Mouse (Mus musculus) lung, postnatal 0 days (tissue): ENCODE results near the gene Ptk7. TPM values are rescaled to one million over a fixed set of nuclear protein-coding genes. Genes with fewer than 3 reads are reported as not detected.
A peak's percentile ranks its signal among the peaks of the same experiment; 100 is the strongest.

Source experiments
- ATAC-seq: fragments of 200-750 bp; cut with Nextera tagmentation; 2 replicates; pipeline ENCODE4 v1.8.0; 2017; ENCODE audit warnings: moderate library complexity
- DNase-seq: peaks from one replicate; pipeline ENCODE4 v3.0.0-alpha.2; 2016; ENCODE audit warnings: low spot score
- H3K27ac ChIP-seq: fragments of 300-500 bp; sonication (generic); 2 replicates; pipeline ENCODE4 v1.5.1; 2014; ENCODE audit warnings: antibody characterized with exemption, mild to moderate bottlenecking, low read length, mixed read lengths
- H3K27me3 ChIP-seq: fragments of 300-500 bp; sonication (generic); replicated peaks from 2 replicates; pipeline ENCODE4 v1.6.1; 2014; ENCODE audit warnings: low read length, mixed read lengths; ENCODE audit not compliant: insufficient read depth
- H3K36me3 ChIP-seq: fragments of 300-500 bp; sonication (generic); 2 replicates; pipeline ENCODE4 v1.6.1; 2014; ENCODE audit warnings: low read length, mixed read lengths; ENCODE audit not compliant: insufficient read depth
- H3K4me1 ChIP-seq: fragments of 300-500 bp; sonication (generic); 2 replicates; pipeline ENCODE4 v1.6.1; 2014; ENCODE audit warnings: antibody characterized with exemption, low read depth, low read length, mixed read lengths; ENCODE audit not compliant: insufficient read depth
- H3K4me2 ChIP-seq: fragments of 300-500 bp; sonication (generic); replicated peaks from 2 replicates; pipeline ENCODE4 v1.6.1; 2014; ENCODE audit warnings: low read depth, mild to moderate bottlenecking, low read length, moderate library complexity, mixed read lengths
- H3K4me3 ChIP-seq: fragments of 300-500 bp; sonication (generic); 2 replicates; pipeline ENCODE4 v1.5.1; 2014; ENCODE audit warnings: low read depth, low read length
- H3K9ac ChIP-seq: fragments of 300-500 bp; sonication (generic); replicated peaks from 2 replicates; pipeline ENCODE4 v1.6.1; 2014; ENCODE audit warnings: low read depth, mild to moderate bottlenecking
- H3K9me3 ChIP-seq: fragments of 300-500 bp; sonication (generic); 2 replicates; pipeline ENCODE4 v1.6.1; 2016; ENCODE audit warnings: low read length, mixed read lengths
- CTCF ChIP-seq: IDR thresholded peaks from 2 replicates; pipeline ENCODE4 v1.5.1; 2016; ENCODE audit warnings: antibody characterized with exemption, mild to moderate bottlenecking
- EP300 ChIP-seq: IDR thresholded peaks from 2 replicates; pipeline ENCODE4 v1.6.1; 2016; ENCODE audit warnings: antibody characterized with exemption, mild to moderate bottlenecking, control low read depth
- WGBS: fragments of 180-500 bp; shearing (Covaris S2); extraction: QIAGEN DNeasy Blood & Tissue Kit; methylation state at CpG from one replicate; pipeline ENCODE4 v1.1.7; 2014; 5-methylcytosine and 5-hydroxymethylcytosine counted together
- polyA plus RNA-seq: library from polyadenylated mRNA; unstranded; fragments of >200 nt; fragmentation: Nextera tagmentation; extraction: Ambion mirVana; gene quantifications from 2 replicates; pipeline ENCODE4 v1.2.1, GENCODE M21; 2015

Ptk7 gene
- polyA plus RNA-seq, 1 experiment from 2014 or later, result 75.8 TPM

DNA sequence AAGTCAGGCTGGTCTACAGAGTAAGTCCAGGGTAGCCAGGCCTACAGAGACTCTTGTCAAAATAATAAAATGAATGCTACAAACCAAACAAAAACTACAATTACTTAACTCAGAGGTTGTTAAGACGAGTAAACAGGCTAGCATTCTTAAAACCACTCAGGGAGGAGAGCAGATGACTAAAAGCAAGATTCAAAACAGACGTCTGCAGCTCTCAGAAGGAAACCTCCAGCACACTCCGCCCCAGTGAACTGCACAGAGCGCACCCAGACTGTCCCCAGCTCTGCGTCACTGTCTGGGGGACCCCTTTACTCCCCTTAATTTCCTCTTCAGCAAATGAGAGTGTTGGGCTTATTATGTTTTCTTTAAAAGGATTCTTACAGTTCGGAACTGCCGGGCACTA lies 77.2 kb downstream of the Ptk7 start:
- DNase-seq (no peak), ATAC-seq (no peak)
- Histone ChIP-seq H3K36me3 (peaks cover 27% of the 10 kb centered on the region), H3K4me2 (0 out of 2 replicates have a peak overlapping the region, but pooled peaks have one; percentile 22), H3K27me3 (no peaks in the 10 kb centered on the region), H3K4me3 (no peak overlapping the region), H3K9ac (no peak overlapping the region), H3K9me3 (no peaks in the 10 kb centered on the region), H3K27ac (peak overlapping the region; percentile 85), H3K4me1 (peaks cover 16% of the 10 kb centered on the region)
- TF ChIP-seq EP300, result no peak
- no peak for TF ChIP-seq CTCF
- WGBS, result 77% methylated on average over 7 of the region's 7 CpGs

DNA sequence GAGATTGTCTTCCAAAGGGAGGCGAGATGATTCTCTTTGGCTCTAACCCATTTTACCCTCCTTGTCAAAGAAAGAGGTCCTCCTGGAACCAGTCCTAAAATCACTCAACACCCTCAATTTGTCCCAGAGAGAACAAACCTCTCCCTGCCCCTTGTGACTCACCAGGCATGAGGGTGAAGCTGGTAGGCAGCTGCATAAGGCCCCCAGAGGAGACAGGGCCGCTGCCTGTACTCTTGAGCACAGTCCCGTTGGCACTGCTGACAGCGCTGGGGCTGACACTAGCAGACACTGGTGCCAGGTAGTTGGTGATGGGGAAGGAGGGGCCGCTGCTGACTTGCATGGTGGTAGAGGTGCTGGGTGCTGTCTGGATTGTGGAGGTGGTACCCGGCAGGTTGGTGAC lies 77.9 kb downstream of the Ptk7 start:
- WGBS, result 90% methylated on average over 6 of the region's 6 CpGs
- H3K36me3 ChIP-seq, result peaks cover 27% of the 10 kb centered on the region
- ATAC-seq (no peak), DNase-seq (no peak)
- no peak overlapping the region for H3K9ac ChIP-seq
- H3K4me2 ChIP-seq, result no peak overlapping the region
- no peaks in the 10 kb centered on the region for H3K9me3 ChIP-seq
- no peak overlapping the region for H3K4me3 ChIP-seq
- H3K27ac ChIP-seq, result no peak overlapping the region
- TF ChIP-seq CTCF (no peak), EP300 (no peak)
- H3K27me3 ChIP-seq, result no peaks in the 10 kb centered on the region
- H3K4me1 ChIP-seq, result peaks cover 16% of the 10 kb centered on the region

DNA sequence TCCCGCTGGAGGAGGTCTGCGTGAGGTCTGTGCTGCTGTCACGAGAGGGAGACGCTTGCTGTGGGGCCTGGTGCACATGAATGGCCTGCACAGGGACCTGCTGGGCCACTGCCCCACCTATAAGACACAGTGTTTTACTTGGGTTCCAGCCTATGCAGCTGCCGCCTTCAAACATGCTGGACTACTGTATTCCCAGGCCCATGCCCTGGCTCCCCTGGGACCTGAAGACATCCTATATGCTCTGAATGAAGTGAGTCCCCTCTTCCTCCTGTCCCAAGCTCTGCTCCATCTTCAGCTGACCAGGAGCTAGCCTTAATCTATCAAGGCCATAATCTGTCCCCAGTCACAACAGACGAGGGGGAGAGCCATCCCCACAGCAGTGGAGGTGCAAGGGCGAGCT lies 78.4 kb downstream of the Ptk7 start:
- Histone ChIP-seq H3K9ac (no peak overlapping the region), H3K36me3 (peaks cover 27% of the 10 kb centered on the region), H3K4me3 (no peak overlapping the region), H3K9me3 (no peaks in the 10 kb centered on the region), H3K4me2 (no peak overlapping the region), H3K27me3 (no peaks in the 10 kb centered on the region), H3K27ac (no peak overlapping the region), H3K4me1 (peaks cover 16% of the 10 kb centered on the region)
- ATAC-seq (no peak), DNase-seq (no peak)
- 91% methylated on average over 7 of the region's 7 CpGs for whole genome bisulfite sequencing
- TF ChIP-seq CTCF (no peak), EP300 (no peak)

DNA sequence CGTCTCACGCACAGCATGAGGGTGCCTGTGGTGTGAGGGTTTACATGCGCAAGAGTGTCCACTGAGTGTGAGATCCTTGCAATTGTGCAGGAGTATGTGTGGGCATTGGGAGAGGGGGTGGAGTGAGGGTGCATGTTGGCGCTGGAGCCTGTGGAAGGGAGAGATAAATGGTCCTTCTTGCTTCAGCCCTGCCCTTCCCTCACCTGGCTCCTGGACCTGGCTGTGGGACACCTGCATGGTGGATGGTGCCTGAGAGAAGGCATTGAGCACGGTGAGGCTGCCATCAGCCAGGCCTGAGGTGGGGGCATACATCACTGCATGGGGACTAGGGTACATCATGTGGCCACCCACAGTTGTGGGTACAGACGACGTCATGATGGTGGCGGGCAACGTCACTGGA lies 79.7 kb downstream of the Ptk7 start:
- Histone ChIP-seq H3K27ac (no peak overlapping the region), H3K4me2 (no peak overlapping the region), H3K9ac (no peak overlapping the region), H3K4me1 (peaks cover 16% of the 10 kb centered on the region), H3K27me3 (no peaks in the 10 kb centered on the region), H3K9me3 (no peaks in the 10 kb centered on the region), H3K36me3 (peaks cover 27% of the 10 kb centered on the region), H3K4me3 (no peak overlapping the region)
- 92% methylated on average over 9 of the region's 9 CpGs for WGBS
- DNase-seq (no peak), ATAC-seq (no peak)
- TF ChIP-seq EP300 (no peak), CTCF (no peak)

DNA sequence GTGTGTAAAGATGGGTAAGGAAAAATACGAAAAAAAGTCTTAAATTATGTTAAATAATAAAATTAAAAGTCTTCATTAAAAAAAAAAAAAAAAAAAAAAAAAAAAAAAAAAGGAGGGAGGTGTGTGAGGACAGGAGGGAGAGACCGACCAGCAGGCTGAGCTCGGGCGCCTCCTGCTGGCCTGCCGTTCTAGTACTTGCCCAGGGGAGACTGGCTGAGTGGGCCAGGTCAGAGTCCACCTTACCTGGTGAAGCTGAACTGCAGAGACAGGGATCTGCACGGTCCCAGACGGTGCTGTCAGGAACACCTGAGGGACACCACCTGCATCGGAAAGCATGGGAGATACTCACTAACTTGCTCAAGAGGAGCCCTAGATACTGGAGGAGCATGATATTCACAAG lies 80.1 kb downstream of the Ptk7 start:
- DNase-seq, result peak; percentile 56
- Histone ChIP-seq H3K4me3 (no peak overlapping the region), H3K9ac (no peak overlapping the region), H3K4me1 (peaks cover 11% of the 10 kb centered on the region), H3K4me2 (no peak overlapping the region), H3K27ac (no peak overlapping the region), H3K9me3 (no peaks in the 10 kb centered on the region), H3K36me3 (peaks cover 27% of the 10 kb centered on the region), H3K27me3 (no peaks in the 10 kb centered on the region)
- TF ChIP-seq CTCF, result peak; percentile 73
- no peak for TF ChIP-seq EP300
- no peak for ATAC-seq
- 33% methylated on average over 8 of the region's 8 CpGs for WGBS

DNA sequence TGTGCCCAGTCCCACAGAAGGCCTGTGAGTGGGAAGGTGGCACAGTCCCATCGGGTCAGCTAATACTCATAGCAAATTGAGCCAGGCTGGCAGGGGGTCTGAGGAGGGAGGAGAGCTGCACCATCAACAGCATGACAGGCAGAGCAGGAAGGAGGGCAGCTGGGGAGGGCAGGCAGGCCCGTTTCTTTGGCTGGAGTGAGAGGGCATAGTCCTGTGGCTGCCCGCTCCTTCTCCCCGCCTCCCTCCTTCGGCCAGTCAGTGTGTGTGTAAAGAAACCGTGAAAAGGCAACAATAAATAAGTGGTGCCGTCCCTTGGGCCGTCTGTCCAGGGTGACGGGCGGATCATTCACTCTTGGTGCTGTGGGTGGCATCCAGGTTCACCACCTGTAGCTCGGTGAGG lies 80.6 kb downstream of the Ptk7 start:
- Histone ChIP-seq H3K9me3 (no peaks in the 10 kb centered on the region), H3K27ac (no peak overlapping the region), H3K4me2 (no peak overlapping the region), H3K9ac (no peak overlapping the region), H3K36me3 (peaks cover 27% of the 10 kb centered on the region), H3K27me3 (no peaks in the 10 kb centered on the region), H3K4me3 (no peak overlapping the region), H3K4me1 (peaks cover 7% of the 10 kb centered on the region)
- ATAC-seq, result no peak
- 67% methylated on average over 11 of the region's 11 CpGs for whole genome bisulfite sequencing
- TF ChIP-seq EP300 (no peak), CTCF (no peak)
- DNase-seq, result no peak

DNA sequence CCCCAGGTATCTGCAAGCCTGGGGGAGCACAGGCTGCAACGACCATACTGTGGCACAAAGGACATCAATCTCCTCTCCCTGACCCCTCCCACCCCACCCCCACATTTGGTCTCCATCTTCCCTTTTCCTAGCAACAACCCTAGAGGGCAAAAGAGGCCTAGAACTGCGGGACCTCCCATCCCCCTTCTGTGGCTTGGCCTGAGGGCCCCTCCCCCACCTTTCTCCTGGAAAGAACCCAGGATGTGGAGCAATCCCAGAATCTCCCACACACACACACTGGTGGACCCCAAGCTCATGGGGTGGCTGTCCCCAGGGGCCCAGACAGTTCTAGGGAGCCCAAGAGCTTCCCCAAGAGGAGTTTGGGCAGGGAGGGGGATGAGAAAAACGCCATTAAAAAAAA lies 81.4 kb downstream of the Ptk7 start:
- Histone ChIP-seq H3K36me3 (peaks cover 27% of the 10 kb centered on the region), H3K9me3 (no peaks in the 10 kb centered on the region), H3K4me1 (peaks cover 2% of the 10 kb centered on the region; the same call in 1 of the 2 replicates), H3K27ac (no peak overlapping the region), H3K9ac (no peak overlapping the region), H3K4me3 (no peak overlapping the region), H3K27me3 (no peaks in the 10 kb centered on the region), H3K4me2 (no peak overlapping the region)
- no peak for ATAC-seq
- no peak for DNase-seq
- WGBS, result 34% methylated on average over 3 of the region's 3 CpGs
- TF ChIP-seq CTCF (no peak), EP300 (no peak)
